Mouse (Mus musculus) liver, postnatal 0 days (tissue): ENCODE measurements around the gene Hoxa7.

Experiments
- CTCF ChIP-seq: sonication (generic); IDR thresholded peaks from 2 replicates; pipeline ENCODE4 v1.5.1; 2016; ENCODE audit warnings: antibody characterized with exemption, low read depth
- EP300 ChIP-seq: IDR thresholded peaks from 2 replicates; pipeline ENCODE4 v1.6.1; 2016; ENCODE audit warnings: antibody characterized with exemption, low read depth, mild to moderate bottlenecking

- TF ChIP-seq CTCF (no peak), EP300 (no peak)
These were observed 2.5 kb upstream of the Hoxa7 start for GRCm38 (mm10) chr6:52223939-52224760.
